Mouse (Mus musculus) midbrain, embryonic 10.5 days (tissue): ENCODE measurements around the gene D230025D16Rik. TPM values are rescaled to one million over a fixed set of nuclear protein-coding genes. Genes with fewer than 3 reads are reported as not detected.
"Not testable (repeated sequence)": the region's sequence is repeated elsewhere in the genome, so short reads cannot be mapped to it uniquely, and the experiment has no call there.

Source experiments
- DNase-seq: peaks from one replicate; pipeline ENCODE4 v3.0.0-alpha.2; 2017; ENCODE audit warnings: low spot score
- H3K27ac ChIP-seq: fragments of 300-500 bp; sonication (generic); replicated peaks from 2 replicates; pipeline ENCODE4 v1.5.1; 2016; ENCODE audit warnings: mild to moderate bottlenecking
- H3K27me3 ChIP-seq: fragments of 300-500 bp; sonication (generic); 2 replicates; pipeline ENCODE4 v1.6.1; 2016; ENCODE audit warnings: low read depth, mild to moderate bottlenecking; ENCODE audit not compliant: poor library complexity, severe bottlenecking
- H3K36me3 ChIP-seq: fragments of 300-500 bp; sonication (generic); 2 replicates; pipeline ENCODE4 v1.6.1; 2016; ENCODE audit warnings: mild to moderate bottlenecking, moderate library complexity
- H3K4me1 ChIP-seq: fragments of 300-500 bp; sonication (generic); 2 replicates; pipeline ENCODE4 v1.6.1; 2016
- H3K4me3 ChIP-seq: fragments of 300-500 bp; sonication (generic); 2 replicates; pipeline ENCODE4 v1.5.1; 2016; ENCODE audit warnings: mild to moderate bottlenecking, moderate library complexity
- H3K9me3 ChIP-seq: fragments of 300-500 bp; sonication (generic); replicated peaks from 2 replicates; pipeline ENCODE4 v1.6.1; 2016; ENCODE audit warnings: mild to moderate bottlenecking
- WGBS: fragments of 180-500 bp; shearing (Covaris S2); methylation state at CpG from one replicate; pipeline ENCODE4 v1.1.7; 2016; 5-methylcytosine and 5-hydroxymethylcytosine counted together
- polyA plus RNA-seq: library from polyadenylated mRNA; unstranded; fragments of >200 nt; fragmentation: Nextera tagmentation; extraction: Ambion mirVana; gene quantifications from 2 replicates; pipeline ENCODE4 v1.2.1, GENCODE M21; 2016

Gene D230025D16Rik
- polyA plus RNA-seq, 1 experiment from 2014 or later = 27.1 TPM

- 64% methylated on average over 3 of the region's 3 CpGs for WGBS
These were observed 66.9 kb downstream of the D230025D16Rik start for GRCm38 (mm10) chr8:105291802-105292201.

DNA sequence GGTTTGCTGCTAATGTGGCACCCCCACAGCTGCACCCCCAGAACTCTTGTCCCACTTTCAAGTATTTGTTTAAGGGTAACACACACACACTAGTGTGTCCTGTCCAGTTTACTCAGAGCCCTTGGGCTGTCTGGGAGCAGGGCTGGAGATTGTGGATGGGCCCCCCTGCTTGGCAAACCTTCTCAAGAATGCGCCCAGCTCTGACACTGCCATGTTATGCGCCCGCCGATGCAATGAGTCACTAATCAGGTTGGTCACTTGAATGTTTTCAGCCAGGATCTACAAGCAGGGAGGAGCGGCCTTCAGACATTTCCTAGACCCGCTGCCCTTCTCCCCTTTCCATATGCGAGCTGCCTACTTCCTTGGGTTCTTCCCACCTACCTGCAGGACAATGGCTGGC, 67.5 kb downstream of the D230025D16Rik start:
- no peak for DNase-seq
- WGBS = 79% methylated on average over 7 of the region's 7 CpGs
- Histone ChIP-seq H3K4me3 (no peak overlapping the region), H3K4me1 (peaks cover 41% of the 10 kb centered on the region), H3K27me3 (peaks cover 34% of the 10 kb centered on the region), H3K27ac (no peak overlapping the region), H3K9me3 (no peaks in the 10 kb centered on the region), H3K36me3 (no peaks in the 10 kb centered on the region)

More at GRCm38 (mm10) chr8:105291802-105292201, 66.9 kb downstream of the D230025D16Rik start:
- H3K4me1 ChIP-seq = peaks cover 38% of the 10 kb centered on the region
- not testable (repeated sequence) for DNase-seq, H3K9me3 ChIP-seq, H3K4me3 ChIP-seq, H3K27ac ChIP-seq, H3K36me3 ChIP-seq
- H3K27me3 ChIP-seq = peaks cover 34% of the 10 kb centered on the region

- WGBS = 73% methylated on average over 19 of the region's 19 CpGs
- no peak overlapping the region for H3K27ac ChIP-seq
- no peaks in the 10 kb centered on the region for H3K36me3 ChIP-seq
- no peak overlapping the region for H3K4me3 ChIP-seq
- H3K9me3 ChIP-seq = no peaks in the 10 kb centered on the region
- DNase-seq = no peak
- H3K27me3 ChIP-seq = peaks cover 34% of the 10 kb centered on the region
- peaks cover 38% of the 10 kb centered on the region for H3K4me1 ChIP-seq
These were observed 68.5 kb downstream of the D230025D16Rik start for GRCm38 (mm10) chr8:105293405-105293804.

DNA sequence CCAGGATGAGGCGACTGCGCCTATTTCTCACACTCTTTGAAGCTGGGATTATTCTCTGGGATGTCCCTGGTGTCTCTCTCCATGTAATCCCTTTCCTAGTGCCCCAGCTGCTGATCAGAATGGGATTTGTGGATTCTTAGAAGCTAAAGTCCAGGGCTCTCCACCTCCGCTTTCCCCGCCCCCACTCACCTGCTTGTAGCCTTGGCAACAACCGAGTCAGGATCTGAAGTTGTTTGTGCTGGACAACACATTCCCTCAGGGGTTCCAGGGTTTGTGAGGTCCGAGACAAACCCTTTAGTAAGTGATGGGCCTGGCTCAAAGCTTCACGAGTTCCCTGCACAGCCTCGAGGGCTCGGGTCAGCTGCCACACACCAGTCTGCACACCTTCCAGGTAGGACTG, 69.8 kb downstream of the D230025D16Rik start:
- no peak for DNase-seq
- Histone ChIP-seq H3K9me3 (no peaks in the 10 kb centered on the region), H3K36me3 (peaks cover 13% of the 10 kb centered on the region), H3K27me3 (peaks cover 31% of the 10 kb centered on the region), H3K4me1 (peaks cover 35% of the 10 kb centered on the region), H3K27ac (no peak overlapping the region), H3K4me3 (no peak overlapping the region)
- 64% methylated on average over 9 of the region's 9 CpGs for WGBS

GRCm38 (mm10) chr8:105295256-105295655, 70.3 kb downstream of the D230025D16Rik start:
- no peak for DNase-seq
- WGBS = 73% methylated on average over 11 of the region's 11 CpGs
- Histone ChIP-seq H3K27me3 (peaks cover 26% of the 10 kb centered on the region), H3K9me3 (no peaks in the 10 kb centered on the region), H3K36me3 (peaks cover 18% of the 10 kb centered on the region), H3K4me3 (peak overlapping the region; percentile 16; the same call in 1 of the 2 replicates), H3K4me1 (peaks cover 30% of the 10 kb centered on the region), H3K27ac (no peak overlapping the region)

DNA sequence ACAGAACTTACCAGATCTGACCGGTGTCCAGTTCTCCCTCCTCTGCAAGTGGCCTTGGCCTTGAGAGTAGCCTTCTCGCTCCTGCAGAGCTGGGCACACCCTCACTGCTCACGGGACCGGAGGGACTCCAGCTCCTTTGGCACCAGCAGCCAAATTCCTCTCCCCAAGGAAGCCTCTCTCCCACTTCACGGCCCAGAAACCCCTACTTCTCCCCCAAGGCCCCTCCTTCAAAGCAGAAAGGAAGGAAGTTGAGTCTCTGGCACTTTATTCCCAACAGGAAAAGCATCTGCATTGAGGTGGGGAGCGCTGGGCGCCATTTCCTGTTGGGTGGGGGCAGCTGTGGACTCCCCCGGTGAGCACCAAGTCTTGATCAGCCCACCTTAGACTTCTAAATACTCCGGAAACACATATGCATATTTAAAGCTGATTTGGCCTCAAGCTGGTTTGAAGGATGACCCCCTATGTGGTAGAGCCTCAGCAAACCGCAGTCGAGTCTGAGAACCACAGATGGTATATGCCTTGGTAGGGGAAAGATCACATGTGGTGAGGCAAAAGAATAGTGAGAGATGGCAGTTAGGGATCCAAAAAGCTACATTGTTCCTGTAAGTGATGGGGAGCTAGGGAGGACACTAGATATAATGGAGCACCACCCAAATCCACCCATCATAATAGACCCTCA, 71.1 kb downstream of the D230025D16Rik start, which contains the start of gene Exoc3l:
TSS of gene Exoc3l (minus strand) at position 207 of the 679 bp plus-strand sequence.
- H3K27ac ChIP-seq = peak within 1 kb of the TSS; percentile 84
- peaks cover 25% of the 10 kb centered on the region for H3K36me3 ChIP-seq
- H3K4me3 ChIP-seq = peak within 1 kb of the TSS; percentile 90
- H3K4me1 ChIP-seq = peaks cover 23% of the 10 kb centered on the region
- H3K9me3 ChIP-seq = no peaks in the 10 kb centered on the region
- H3K27me3 ChIP-seq = peaks cover 19% of the 10 kb centered on the region
- DNase-seq = no peak
- WGBS = 65% methylated on average over 11 of the region's 11 CpGs

DNA sequence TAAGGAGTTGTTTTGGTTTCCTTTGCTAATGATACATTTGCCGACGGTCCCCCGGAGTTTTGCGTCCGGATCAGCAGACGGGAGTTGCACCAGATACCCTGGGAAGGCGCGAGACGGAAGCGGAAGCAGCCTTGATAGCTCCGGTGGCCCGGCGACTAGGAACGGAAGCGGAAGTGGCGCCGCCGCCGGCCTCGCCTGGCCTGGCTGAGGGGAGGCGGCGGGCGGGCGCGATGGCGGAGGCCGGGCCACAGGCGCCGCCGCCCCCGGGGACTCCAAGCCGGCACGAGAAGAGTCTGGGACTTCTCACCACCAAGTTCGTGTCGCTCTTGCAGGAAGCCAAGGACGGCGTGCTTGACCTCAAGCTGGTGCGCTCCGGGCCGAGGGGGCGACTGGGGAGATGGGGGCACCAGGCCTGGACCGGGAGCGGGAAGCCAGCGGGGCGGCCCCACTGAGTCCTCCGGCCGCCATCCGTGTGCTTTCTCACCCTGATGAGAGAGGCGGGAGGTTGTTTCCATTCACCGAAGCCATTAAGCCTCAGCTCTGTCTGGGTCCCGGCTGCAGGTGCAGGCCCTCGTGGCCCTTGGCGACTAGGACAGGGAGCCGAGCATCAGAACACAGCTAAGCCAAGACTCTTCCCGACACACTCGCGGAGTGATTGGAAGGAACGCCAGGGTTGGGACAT, 72.7 kb downstream of the D230025D16Rik start, which contains the start of gene E2f4:
TSS of gene E2f4 (plus strand) at position 153 of the 682 bp plus-strand sequence.
- Histone ChIP-seq H3K4me3 (peak within 1 kb of the TSS; percentile 90), H3K27ac (peak within 1 kb of the TSS; percentile 84), H3K9me3 (no peaks in the 10 kb centered on the region), H3K36me3 (peaks cover 42% of the 10 kb centered on the region), H3K27me3 (peaks cover 10% of the 10 kb centered on the region; the same call in 1 of the 2 replicates), H3K4me1 (peaks cover 23% of the 10 kb centered on the region)
- WGBS = under 1% methylated on average over 58 of the region's 58 CpGs
- DNase-seq = peak; percentile 95

- DNase-seq = no peak
- peaks cover 51% of the 10 kb centered on the region for H3K36me3 ChIP-seq
- no peaks in the 10 kb centered on the region for H3K9me3 ChIP-seq
- WGBS = 66% methylated on average over 18 of the region's 18 CpGs
- peaks cover 23% of the 10 kb centered on the region for H3K4me1 ChIP-seq
- H3K27me3 ChIP-seq = peaks cover under 1% of the 10 kb centered on the region; the same call in 1 of the 2 replicates
- H3K27ac ChIP-seq = peak overlapping the region; percentile 84
- peak overlapping the region; percentile 90 for H3K4me3 ChIP-seq
These were observed 73.7 kb downstream of the D230025D16Rik start for GRCm38 (mm10) chr8:105298351-105299252.

DNA sequence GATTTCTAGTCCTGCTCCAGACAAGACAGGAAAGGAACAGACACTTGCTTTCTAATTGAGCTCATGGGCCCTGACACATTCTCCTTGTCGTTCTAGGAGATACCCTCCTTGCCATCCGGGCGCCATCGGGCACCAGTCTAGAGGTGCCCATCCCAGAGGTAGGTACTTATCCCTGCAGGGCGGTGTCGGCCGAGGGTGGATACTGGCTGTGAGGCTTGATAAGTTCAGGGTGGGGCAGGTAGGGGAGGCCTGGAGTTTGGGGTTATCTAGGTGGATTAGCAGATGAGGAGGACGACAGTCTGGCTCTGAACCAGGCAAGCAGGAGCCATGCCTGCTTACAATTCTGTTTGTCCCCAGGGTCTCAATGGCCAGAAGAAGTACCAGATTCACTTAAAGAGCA, 75.0 kb downstream of the D230025D16Rik start:
- 0 out of 2 replicates have a peak overlapping the region, but pooled peaks have one; percentile 14 for H3K4me3 ChIP-seq
- H3K36me3 ChIP-seq = peaks cover 65% of the 10 kb centered on the region
- H3K9me3 ChIP-seq = no peaks in the 10 kb centered on the region
- H3K27me3 ChIP-seq = no peaks in the 10 kb centered on the region
- no peak overlapping the region for H3K27ac ChIP-seq
- peaks cover 23% of the 10 kb centered on the region for H3K4me1 ChIP-seq
- DNase-seq = no peak
- 95% methylated on average over 8 of the region's 8 CpGs for WGBS

Other genes with a start within 250 kb of the D230025D16Rik start
- gene Ces2h, start 224.3 kb upstream of the D230025D16Rik start, polyA plus RNA-seq = not detected in 2 replicates
- gene Ces3a, start 176.5 kb upstream of the D230025D16Rik start, polyA plus RNA-seq = not detected in 2 replicates
- not detected in 2 replicates for gene Ces3b, start 141.4 kb upstream of the D230025D16Rik start, polyA plus RNA-seq
- not detected in 2 replicates for gene Ces4a, start 93.3 kb upstream of the D230025D16Rik start, polyA plus RNA-seq
- gene Cbfb, start 54.5 kb upstream of the D230025D16Rik start, polyA plus RNA-seq = 41.8 and 46.7 TPM in 2 replicates
- gene B3gnt9, start 30.0 kb downstream of the D230025D16Rik start, polyA plus RNA-seq = 2.4 and 4.2 TPM in 2 replicates
- gene Tradd, start 39.5 kb downstream of the D230025D16Rik start, polyA plus RNA-seq = 13.6 and 14.6 TPM in 2 replicates
- 0.64 and 0.72 TPM in 2 replicates for gene Fbxl8, start 39.5 kb downstream of the D230025D16Rik start, polyA plus RNA-seq
- 0.10 TPM in 1 of 2 replicates, not detected in the other for gene Hsf4, start 44.7 kb downstream of the D230025D16Rik start, polyA plus RNA-seq
- 1.4 and 2.3 TPM in 2 replicates for gene Nol3, start 51.0 kb downstream of the D230025D16Rik start, polyA plus RNA-seq
- gene 4931428F04Rik, start 64.7 kb downstream of the D230025D16Rik start, polyA plus RNA-seq = 26.4 and 36.8 TPM in 2 replicates
- 10.2 and 11.4 TPM in 2 replicates for gene Exoc3l, start 71.0 kb downstream of the D230025D16Rik start, polyA plus RNA-seq
- 117 and 124 TPM in 2 replicates for gene E2f4, start 72.5 kb downstream of the D230025D16Rik start, polyA plus RNA-seq
- gene Elmo3, start 80.5 kb downstream of the D230025D16Rik start, polyA plus RNA-seq = 1.3 and 1.5 TPM in 2 replicates
- gene Lrrc29, start 101.1 kb downstream of the D230025D16Rik start, polyA plus RNA-seq = 1.2 and 1.7 TPM in 2 replicates
- gene Tmem208, start 101.2 kb downstream of the D230025D16Rik start, polyA plus RNA-seq = 105 and 106 TPM in 2 replicates
- gene Fhod1, start 122.8 kb downstream of the D230025D16Rik start, polyA plus RNA-seq = 1.9 and 2.2 TPM in 2 replicates
- gene Slc9a5, start 123.7 kb downstream of the D230025D16Rik start, polyA plus RNA-seq = 4.1 TPM in 2 replicates
- gene Plekhg4, start 148.1 kb downstream of the D230025D16Rik start, polyA plus RNA-seq = 0.49 and 0.51 TPM in 2 replicates
- 0.07 TPM in 1 of 2 replicates, not detected in the other for gene Kctd19, start 188.4 kb downstream of the D230025D16Rik start, polyA plus RNA-seq
- 2.6 and 3.7 TPM in 2 replicates for gene Lrrc36, start 188.4 kb downstream of the D230025D16Rik start, polyA plus RNA-seq
- gene Tppp3, start 246.4 kb downstream of the D230025D16Rik start, polyA plus RNA-seq = 94.4 and 100.0 TPM in 2 replicates